Mouse (Mus musculus): Measurements from ENCODE around the gene Slc28a2. TPM values are rescaled to one million over a fixed set of nuclear protein-coding genes. Genes with fewer than 3 reads are reported as not detected.
"Not testable (repeated sequence)": the region's sequence is repeated elsewhere in the genome, so short reads cannot be mapped to it uniquely, and the experiment has no call there.

Slc28a2 gene
- polyA plus RNA-seq (2015; fragmentation: Nextera tagmentation; extraction: Ambion mirVana) = not detected in 2 replicates

DNA sequence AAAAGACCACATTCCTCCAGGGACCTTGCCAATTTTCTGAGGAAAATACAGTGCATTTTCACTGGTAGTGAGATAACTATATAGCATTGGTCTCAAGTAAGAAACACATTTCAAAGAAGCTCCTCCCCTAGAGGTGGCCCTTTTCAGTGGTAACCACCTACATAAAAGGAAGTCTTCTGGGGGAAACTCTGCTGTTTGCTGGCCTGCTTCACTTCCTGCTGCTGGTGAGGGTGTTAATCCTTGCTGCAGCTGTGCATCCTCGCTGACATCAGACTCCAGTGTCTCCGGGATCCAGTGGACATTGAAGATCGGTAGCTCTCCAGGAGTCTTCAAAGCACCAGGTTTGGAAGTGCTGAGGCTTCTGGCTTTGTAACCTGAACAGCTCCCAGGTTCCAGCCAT, at the start of gene Slc28a2:
Slc28a2 (plus strand) TSS at position 278 of the 400 bp plus-strand sequence.
- WGBS = 49% methylated on average over 3 of the region's 3 CpGs
- ATAC-seq (replicated peaks) = not testable (repeated sequence)

DNA sequence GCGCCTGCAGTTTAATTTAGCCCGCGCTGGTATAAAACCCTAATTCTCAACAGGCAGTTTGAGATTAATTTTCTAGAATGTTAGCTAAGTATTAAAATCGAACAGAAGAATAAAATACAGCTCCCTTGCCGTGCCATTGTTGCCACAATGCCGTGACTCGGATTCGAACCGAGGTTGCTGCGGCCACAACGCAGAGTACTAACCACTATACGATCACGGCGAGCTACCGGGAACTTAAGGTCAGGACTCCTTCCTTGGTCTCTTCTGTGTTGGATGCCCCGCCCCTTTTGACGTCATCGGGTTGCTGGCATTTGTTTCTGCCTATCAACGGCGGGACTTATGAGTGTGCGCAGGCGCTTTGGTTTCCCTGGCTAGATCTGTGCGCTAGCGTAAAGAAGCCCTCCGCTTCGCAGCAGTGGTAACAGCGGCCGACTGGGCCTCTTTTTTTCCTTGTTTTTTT, 49.0 kb upstream of the Slc28a2 start:
- Histone ChIP-seq H3K4me1 (peaks cover 15% of the 10 kb centered on the region; the same call in 1 of the 2 replicates), H3K27ac (replicated peaks) (peak overlapping the region; percentile 96), H3K27me3 (no peaks in the 10 kb centered on the region), H3K4me3 (peak overlapping the region; percentile 78), H3K4me2 (replicated peaks) (peak overlapping the region; percentile 46), H3K9ac (replicated peaks) (peak overlapping the region; percentile 75), H3K36me3 (no peaks in the 10 kb centered on the region), H3K9me3 (no peaks in the 10 kb centered on the region)
- whole genome bisulfite sequencing = under 1% methylated on average over 28 of the region's 28 CpGs
- ATAC-seq (replicated peaks) = peak; percentile 91

More for the DNA sequence above, at the start of gene Slc28a2:
- H3K27ac ChIP-seq (replicated peaks); H3K9me3 ChIP-seq; H3K4me3 ChIP-seq; H3K4me1 ChIP-seq; H3K4me2 ChIP-seq (replicated peaks); H3K36me3 ChIP-seq; H3K27me3 ChIP-seq; H3K9ac ChIP-seq (replicated peaks): not testable (repeated sequence)

DNA sequence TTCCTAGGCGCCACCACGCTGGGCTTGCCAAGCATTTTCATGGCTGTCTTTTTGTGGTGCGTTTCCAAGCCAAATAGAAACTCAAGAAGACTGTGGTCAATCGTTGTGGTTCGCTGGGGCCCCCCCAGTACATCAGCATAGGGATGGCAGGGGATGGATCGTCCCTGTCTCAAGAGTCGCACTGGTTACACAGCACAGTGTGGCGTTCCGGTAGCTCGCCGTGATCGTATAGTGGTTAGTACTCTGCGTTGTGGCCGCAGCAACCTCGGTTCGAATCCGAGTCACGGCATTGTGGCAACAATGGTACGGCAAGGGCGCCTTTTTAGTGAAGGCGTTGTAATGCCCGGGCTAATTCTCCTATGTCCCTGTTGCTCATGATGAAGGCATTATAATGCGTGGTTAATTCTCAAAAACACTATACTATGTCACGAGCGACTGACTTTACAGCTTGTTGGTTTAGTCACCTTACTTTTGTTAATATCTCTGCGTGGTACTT, 48.5 kb upstream of the Slc28a2 start:
- Histone ChIP-seq H3K4me3 (peak overlapping the region; percentile 78), H3K4me2 (replicated peaks) (peak overlapping the region; percentile 46), H3K4me1 (peaks cover 15% of the 10 kb centered on the region; the same call in 1 of the 2 replicates), H3K27ac (replicated peaks) (peak overlapping the region; percentile 96), H3K9me3 (no peaks in the 10 kb centered on the region), H3K36me3 (no peaks in the 10 kb centered on the region), H3K9ac (replicated peaks) (peak overlapping the region; percentile 75), H3K27me3 (no peaks in the 10 kb centered on the region)
- ATAC-seq (replicated peaks) = peak; percentile 84
- WGBS = under 1% methylated on average over 26 of the region's 26 CpGs

DNA sequence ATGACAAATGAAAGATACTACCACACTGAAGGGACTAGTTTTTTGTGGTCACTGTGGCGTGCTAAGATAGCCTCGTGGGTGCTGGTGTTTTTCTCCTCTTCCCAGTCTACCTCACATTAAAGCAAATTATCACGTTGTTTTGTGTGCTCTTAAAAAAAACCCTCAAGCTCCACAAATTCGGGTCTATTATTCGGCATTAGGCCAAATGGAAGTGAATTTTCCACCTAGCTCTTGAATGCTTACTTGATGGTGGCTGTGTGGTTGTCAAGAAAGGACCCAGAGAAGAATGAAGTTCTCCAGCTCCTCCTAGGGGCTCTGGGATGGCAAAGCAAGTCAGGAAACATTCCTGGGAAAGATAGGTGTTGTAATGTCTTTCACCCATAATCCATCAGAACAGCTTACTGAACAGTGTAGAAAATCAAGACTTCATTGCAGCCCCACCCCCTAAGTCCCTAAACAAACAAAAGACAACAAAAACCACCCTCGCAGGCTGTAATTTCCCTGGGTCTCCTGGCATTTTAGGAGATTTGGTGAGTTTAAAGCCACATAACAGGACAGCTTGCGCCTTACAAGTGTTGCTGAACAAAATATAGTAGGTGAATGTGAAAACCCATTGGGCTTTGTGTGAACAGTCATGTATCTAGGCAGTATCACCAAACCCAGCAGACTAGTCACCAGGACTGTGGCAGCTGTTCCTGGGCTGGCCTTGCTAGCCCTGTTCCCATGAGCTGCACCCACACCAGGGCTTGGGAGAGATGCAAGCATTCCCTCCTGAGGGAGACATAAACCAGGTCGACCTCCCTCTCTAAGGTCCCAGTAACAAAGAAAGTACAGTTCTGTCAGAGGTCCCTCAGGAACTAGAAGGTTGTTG, 47.6 kb upstream of the Slc28a2 start:
- H3K36me3 ChIP-seq = no peaks in the 10 kb centered on the region
- H3K27me3 ChIP-seq = no peaks in the 10 kb centered on the region
- ATAC-seq (replicated peaks) = no peak
- H3K27ac ChIP-seq (replicated peaks) = peak overlapping the region; percentile 96
- peak overlapping the region; percentile 78 for H3K4me3 ChIP-seq
- H3K4me2 ChIP-seq (replicated peaks) = peak overlapping the region; percentile 46
- H3K4me1 ChIP-seq = peaks cover 15% of the 10 kb centered on the region; the same call in 1 of the 2 replicates
- WGBS = 18% methylated on average over 8 of the region's 8 CpGs
- no peaks in the 10 kb centered on the region for H3K9me3 ChIP-seq
- peak overlapping the region; percentile 75; the same call in 1 of the 2 replicates for H3K9ac ChIP-seq (replicated peaks)

DNA sequence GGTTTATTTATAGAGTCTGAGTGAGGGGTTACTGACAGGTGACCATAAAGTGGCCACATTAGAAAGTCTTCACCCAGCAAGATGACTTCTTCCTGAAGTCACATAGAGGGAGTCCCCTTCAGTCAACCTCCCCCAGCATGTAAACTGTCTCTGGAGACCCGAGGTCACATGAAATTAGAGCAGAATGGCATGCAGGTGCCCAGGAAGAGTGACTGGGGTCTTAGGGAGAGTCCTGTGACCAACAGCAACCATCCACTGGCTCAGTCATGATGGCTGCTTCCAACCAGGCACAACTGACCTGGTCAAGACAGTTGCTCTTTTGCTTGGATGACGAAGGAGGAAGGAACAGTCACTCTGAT, 47.0 kb upstream of the Slc28a2 start:
- no peak overlapping the region for H3K27ac ChIP-seq (replicated peaks)
- no peak overlapping the region for H3K4me3 ChIP-seq
- WGBS = 58% methylated on average over 2 of the region's 2 CpGs
- no peak overlapping the region for H3K4me2 ChIP-seq (replicated peaks)
- H3K9me3 ChIP-seq = no peaks in the 10 kb centered on the region
- H3K36me3 ChIP-seq = no peaks in the 10 kb centered on the region
- no peaks in the 10 kb centered on the region for H3K27me3 ChIP-seq
- no peak for ATAC-seq (replicated peaks)
- no peak overlapping the region for H3K9ac ChIP-seq (replicated peaks)
- peaks cover 15% of the 10 kb centered on the region; the same call in 1 of the 2 replicates for H3K4me1 ChIP-seq

DNA sequence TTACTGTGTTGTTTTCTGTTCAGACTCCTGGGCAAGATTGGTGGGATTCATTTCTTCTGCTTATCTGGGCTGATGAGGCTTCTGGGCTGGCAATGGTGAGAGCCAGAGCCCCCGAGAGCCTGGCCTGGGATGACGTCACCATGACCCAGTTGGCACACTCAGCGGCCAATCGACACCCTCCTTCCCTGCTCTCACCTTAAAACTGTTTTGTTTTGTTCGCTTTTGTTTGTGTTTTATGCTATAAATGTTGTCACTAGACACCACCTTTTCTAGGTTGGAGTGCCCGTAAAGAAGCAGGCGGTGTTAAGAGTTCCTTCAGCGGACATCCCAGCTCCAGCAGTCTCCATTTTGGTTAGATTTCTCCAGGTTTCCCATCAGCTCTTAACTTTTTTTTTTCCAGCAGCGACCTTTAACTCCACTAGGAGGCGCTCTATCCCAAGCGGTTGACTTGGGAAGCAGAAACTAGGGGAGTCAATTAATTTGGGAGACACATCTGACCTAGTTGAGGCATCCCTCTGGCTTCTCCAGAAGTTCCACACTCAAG, 45.4 kb upstream of the Slc28a2 start:
- H3K4me3 ChIP-seq = no peak overlapping the region

DNA sequence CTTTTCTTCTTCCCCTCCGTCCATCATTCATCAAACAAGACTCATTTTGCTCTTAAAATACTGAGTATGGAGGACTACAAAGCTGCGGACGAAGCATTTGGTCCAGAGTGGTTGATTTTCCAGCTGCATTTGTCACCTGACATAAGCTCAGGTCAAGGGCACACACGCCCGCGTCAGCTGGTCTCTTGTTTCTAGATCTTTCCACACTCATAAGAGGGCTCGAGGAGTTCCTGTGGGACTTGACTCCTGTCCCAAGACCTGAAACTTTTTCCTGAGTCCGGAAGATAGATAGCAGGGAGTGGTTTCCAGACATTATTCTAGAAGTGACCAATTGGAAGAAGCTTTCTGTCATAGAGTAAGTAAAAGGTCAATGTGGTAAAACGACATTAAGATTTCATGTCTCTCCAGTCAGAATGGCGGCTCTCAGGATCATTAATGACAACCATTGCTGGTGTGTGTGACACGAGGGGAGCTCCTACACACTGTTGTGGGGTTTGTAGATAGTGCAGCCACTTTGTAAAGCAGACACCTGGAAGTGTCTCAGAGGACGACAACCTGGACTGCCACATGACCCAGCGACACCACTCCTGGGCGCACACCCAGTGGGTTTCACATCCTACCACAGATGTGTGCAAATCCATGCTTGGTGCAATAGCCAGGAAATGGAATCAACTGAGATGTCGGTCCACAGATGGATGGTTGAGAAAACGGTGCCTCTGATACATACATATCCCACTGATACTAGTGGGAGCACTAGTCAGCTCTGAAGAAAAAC, 44.8 kb upstream of the Slc28a2 start:
- no peaks in the 10 kb centered on the region for H3K9me3 ChIP-seq
- H3K4me3 ChIP-seq = no peak overlapping the region
- H3K4me1 ChIP-seq = peaks cover 4% of the 10 kb centered on the region; the same call in 1 of the 2 replicates
- no peaks in the 10 kb centered on the region for H3K27me3 ChIP-seq
- H3K36me3 ChIP-seq = no peaks in the 10 kb centered on the region
- H3K27ac ChIP-seq (replicated peaks) = no peak overlapping the region
- no peak for ATAC-seq (replicated peaks)
- 77% methylated on average over 16 of the region's 16 CpGs for WGBS
- H3K9ac ChIP-seq (replicated peaks) = no peak overlapping the region
- H3K4me2 ChIP-seq (replicated peaks) = no peak overlapping the region

More for the DNA sequence above, 45.4 kb upstream of the Slc28a2 start:
- Histone ChIP-seq H3K27ac (replicated peaks) (no peak overlapping the region), H3K4me1 (peaks cover 11% of the 10 kb centered on the region; the same call in 1 of the 2 replicates), H3K9me3 (no peaks in the 10 kb centered on the region), H3K27me3 (no peaks in the 10 kb centered on the region), H3K9ac (replicated peaks) (no peak overlapping the region), H3K4me2 (replicated peaks) (peak overlapping the region; percentile 29), H3K36me3 (no peaks in the 10 kb centered on the region)
- 11% methylated on average over 11 of the region's 11 CpGs for WGBS
- no peak for ATAC-seq (replicated peaks)

DNA sequence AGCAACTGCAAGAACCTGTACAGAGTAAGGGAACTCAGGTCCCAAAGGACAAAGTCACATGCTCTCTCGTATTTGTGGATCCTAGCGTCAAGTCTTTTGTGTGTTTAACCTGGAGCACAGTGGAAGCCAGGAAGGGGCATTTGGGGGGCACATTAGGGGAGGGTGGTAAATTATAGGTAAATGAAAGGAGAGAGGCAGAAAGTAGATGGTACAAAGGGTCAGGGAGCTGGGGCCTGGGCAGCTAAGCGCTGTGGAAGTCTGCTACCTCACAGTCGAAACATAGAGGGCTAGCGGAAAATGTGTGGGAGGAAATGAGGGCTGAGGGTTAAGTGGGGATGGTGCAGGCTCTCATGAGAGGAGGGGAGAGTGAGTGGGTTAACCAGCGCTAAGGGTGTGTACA, 44.2 kb upstream of the Slc28a2 start:
- no peak overlapping the region for H3K4me2 ChIP-seq (replicated peaks)
- no peak for ATAC-seq (replicated peaks)
- H3K4me3 ChIP-seq = no peak overlapping the region

DNA sequence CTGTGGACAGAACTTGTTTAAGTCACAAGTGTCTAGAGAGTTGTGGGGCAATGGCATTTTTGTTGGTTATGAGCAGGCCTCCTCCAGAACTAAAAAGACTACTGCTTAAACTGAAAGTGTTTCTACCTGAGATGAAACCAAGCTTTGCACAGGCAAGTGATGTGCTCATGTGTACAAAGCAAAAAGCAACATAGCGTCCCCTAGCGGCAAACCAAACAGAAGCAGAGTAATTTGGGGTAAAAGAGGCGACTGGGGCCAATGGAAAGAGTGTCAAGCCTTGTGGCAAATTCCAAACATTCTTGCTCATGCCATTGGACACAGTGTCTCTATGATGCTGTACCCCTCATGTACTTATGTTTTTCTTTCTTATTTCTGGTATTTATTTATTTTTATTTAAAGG, 41.2 kb upstream of the Slc28a2 start:
- H3K4me2 ChIP-seq (replicated peaks) = no peak overlapping the region
- H3K9ac ChIP-seq (replicated peaks) = no peak overlapping the region
- no peaks in the 10 kb centered on the region for H3K27me3 ChIP-seq
- no peak overlapping the region for H3K4me3 ChIP-seq
- H3K4me1 ChIP-seq = 0 out of 2 replicates have a peak, but pooled peaks cover 4% of the 10 kb centered on the region
- no peaks in the 10 kb centered on the region for H3K9me3 ChIP-seq
- 44% methylated on average over 3 of the region's 3 CpGs for WGBS
- ATAC-seq (replicated peaks) = no peak
- H3K27ac ChIP-seq (replicated peaks) = no peak overlapping the region
- H3K36me3 ChIP-seq = no peaks in the 10 kb centered on the region

More for the DNA sequence above, 44.2 kb upstream of the Slc28a2 start:
- H3K27me3 ChIP-seq = no peaks in the 10 kb centered on the region
- H3K9ac ChIP-seq (replicated peaks) = no peak overlapping the region
- 0 out of 2 replicates have a peak, but pooled peaks cover 4% of the 10 kb centered on the region for H3K4me1 ChIP-seq
- no peaks in the 10 kb centered on the region for H3K9me3 ChIP-seq
- no peaks in the 10 kb centered on the region for H3K36me3 ChIP-seq
- 87% methylated on average over 6 of the region's 6 CpGs for WGBS
- H3K27ac ChIP-seq (replicated peaks) = no peak overlapping the region

DNA sequence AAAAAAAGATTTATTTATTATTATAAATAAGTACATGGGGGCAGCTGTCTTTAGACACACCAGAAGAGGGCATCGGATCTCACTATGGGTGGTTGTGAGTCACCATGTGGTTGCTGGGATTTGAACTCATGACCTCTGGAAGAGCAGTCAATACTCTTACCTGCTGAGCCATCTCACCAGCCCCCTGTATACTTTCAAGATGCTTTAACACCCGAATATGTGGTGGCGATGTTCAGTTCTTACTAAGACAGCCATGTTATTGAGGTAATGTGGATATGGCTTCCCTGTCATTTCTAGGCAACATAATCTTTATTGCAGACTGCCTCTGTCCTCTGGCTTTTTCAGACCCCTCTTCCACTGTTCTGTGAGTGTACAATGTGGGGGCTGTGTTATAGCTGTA, 39.1 kb upstream of the Slc28a2 start:
- H3K4me2 ChIP-seq (replicated peaks); H3K4me3 ChIP-seq; H3K9ac ChIP-seq (replicated peaks); H3K4me1 ChIP-seq; H3K27ac ChIP-seq (replicated peaks); H3K9me3 ChIP-seq; H3K27me3 ChIP-seq; ATAC-seq (replicated peaks); H3K36me3 ChIP-seq: not testable (repeated sequence)
- 96% methylated on average over 3 of the region's 3 CpGs for WGBS

DNA sequence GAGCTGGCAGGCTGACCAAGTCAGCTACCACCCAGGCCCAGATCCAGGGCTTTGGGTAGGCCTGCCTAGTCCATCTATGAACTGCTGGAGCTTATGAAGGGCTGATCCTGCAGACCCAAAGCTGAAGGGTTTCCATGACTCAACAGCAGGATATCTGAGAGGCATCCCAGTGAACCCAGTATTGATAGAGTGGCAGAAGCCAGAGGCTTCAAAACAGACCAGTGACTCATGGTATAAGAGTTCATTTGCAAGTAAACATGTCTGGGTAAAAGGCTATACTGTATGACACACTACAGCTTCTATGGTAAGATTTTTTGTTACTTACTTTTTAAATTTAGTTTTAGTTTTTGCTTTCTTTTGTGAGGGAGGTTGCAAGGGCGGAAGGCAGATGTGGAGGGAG, 30.1 kb upstream of the Slc28a2 start:
- Histone ChIP-seq H3K27me3 (no peaks in the 10 kb centered on the region), H3K9ac (replicated peaks) (no peak overlapping the region), H3K4me3 (no peak overlapping the region), H3K4me1 (no peaks in the 10 kb centered on the region), H3K27ac (replicated peaks) (no peak overlapping the region), H3K36me3 (no peaks in the 10 kb centered on the region), H3K4me2 (replicated peaks) (no peak overlapping the region), H3K9me3 (no peaks in the 10 kb centered on the region)
- no peak for ATAC-seq (replicated peaks)
- whole genome bisulfite sequencing = 93% methylated on average over 1 of the region's 1 CpGs

All from forebrain, embryonic 15.5 days (tissue).